Mouse (Mus musculus): ENCODE measurements at regions not wholly inside any gene's neighbourhood (a gene's known extent, or its start where the extent isn't known, plus 50 kb on each side); places are given as distances from the start of the nearest gene placed in this dataset.

- TF ChIP-seq CTCF (conservative IDR thresholded peaks at IDR 0.05; ENCODE audit: low read length) (no peak), NANOG (IDR thresholded peaks at IDR 0.05; ENCODE audit: borderline replicate concordance, low read length) (no peak)
Observed at GRCm38 (mm10) chr14:66584699-66585098, 575.7 kb upstream of the Gulo start.

All from E14TG2a.4 (cell line).